Mouse (Mus musculus) mouse trophoblast stem cell (cell line): ENCODE data around the gene Hmox1.

Experiments
- in situ Hi-C, 2 experiments: fragments of 300-500 bp; cut with MseI, MboI; formaldehyde crosslinking; loops; 2 replicates in 1 of 2; 3 replicates in 1 of 2; pipeline ENCODE4 v1.15.1; 2025

Gene Hmox1

GRCm38 (mm10) chr8:75093399-75094156 lies at the start of gene Hmox1:
Gene Hmox1 (plus strand): TSS chr8:75093621.
- in situ Hi-C loops: no loop called here

DNA sequence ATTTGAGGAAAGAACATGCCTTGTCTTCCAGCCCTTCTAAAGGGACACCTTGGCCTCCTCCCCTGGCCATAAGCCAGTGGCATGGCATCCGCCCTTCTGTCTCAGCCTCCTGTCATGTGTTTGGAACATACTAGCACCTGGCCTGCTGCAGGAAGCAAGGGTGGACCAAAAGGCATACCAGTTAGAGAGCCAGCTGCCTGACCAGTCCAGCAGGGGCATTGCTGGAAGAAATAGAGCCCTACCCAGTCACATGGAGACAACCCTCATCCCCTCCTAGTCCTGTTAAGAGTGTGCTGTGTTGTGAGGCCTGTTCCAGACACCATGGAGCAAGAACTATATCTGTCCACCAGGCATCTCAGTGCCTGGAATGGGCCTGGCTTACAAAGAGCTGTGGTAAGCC lies 47.1 kb upstream of the Hmox1 start:
- in situ Hi-C loops: no loop called here

GRCm38 (mm10) chr8:75047784-75048183 lies 45.6 kb upstream of the Hmox1 start:
- in situ Hi-C loops: no loop called here

GRCm38 (mm10) chr8:75053342-75053741 lies 40.1 kb upstream of the Hmox1 start:
- in situ Hi-C loops: no loop called here

- in situ Hi-C loops: no loop called here
Observed at GRCm38 (mm10) chr8:75055673-75056072, 37.7 kb upstream of the Hmox1 start.

DNA sequence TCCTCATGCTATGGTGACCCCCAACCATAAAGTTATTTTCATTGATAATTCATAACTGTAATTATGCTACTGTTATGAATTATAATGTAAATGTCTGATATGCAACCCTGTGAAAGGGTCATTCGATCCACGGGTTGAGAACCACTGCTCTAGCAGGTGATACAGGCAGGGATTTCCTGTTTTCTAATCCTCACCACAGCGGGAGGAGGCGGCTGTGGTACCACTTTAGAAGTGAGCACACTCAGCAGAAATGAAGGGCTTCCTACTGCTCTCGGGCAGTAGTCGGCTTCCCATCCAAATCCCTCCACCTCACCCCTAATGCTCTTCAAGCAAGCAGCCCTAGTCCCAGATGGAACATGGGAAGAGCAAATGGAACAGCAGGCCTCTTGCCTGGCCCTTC lies 33.4 kb upstream of the Hmox1 start:
- in situ Hi-C loops: no loop called here

DNA sequence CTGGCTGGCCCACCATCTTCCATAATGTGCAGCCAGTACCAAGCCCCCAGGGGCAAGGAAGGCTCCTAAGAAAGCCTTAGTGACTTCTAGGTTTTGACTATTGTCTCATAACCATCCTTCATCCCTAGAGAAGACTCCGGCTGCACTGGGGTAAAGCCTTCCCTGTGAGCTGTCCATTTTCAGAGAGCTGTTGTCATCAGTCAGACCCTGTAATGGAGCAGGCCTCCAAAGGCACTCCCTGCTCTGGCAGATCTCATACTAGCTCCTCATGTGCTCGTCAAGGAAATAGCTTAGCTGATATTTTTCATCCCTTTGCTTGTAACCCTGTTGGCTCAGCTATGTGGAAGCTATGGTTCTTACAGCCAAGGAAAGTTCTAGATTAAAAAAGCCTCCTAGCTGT lies 32.6 kb upstream of the Hmox1 start:
- in situ Hi-C loops: no loop called here

GRCm38 (mm10) chr8:75063290-75063689 lies 30.1 kb upstream of the Hmox1 start:
- in situ Hi-C loops: no loop called here

GRCm38 (mm10) chr8:75064790-75065189 lies 28.6 kb upstream of the Hmox1 start:
- in situ Hi-C loops: no loop called here

GRCm38 (mm10) chr8:75067287-75067686 lies 26.1 kb upstream of the Hmox1 start:
- in situ Hi-C loops: no loop called here

DNA sequence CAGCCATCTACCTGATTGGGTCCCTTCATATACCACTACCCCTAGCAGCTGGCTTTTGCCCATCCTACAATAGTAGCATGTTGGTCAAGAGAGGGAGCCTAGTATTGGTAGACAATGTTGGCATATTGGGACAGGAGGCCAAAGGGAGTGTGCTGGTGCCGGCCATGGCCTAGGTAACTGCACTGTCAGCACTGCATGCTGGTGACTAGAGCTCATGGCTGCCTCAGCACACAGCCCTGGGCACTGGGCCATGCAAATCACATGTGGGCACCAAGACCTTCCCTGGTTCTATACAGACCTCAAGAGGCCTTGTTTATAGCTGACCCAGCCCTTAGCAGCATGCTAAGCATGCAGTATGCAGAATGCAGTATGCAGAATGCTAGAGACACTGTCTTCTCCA lies 23.1 kb upstream of the Hmox1 start:
- in situ Hi-C loops: loop anchor here in 1 of 2 experiments (5.0 kb wide), 1 partner anchor 37 kb away; the partner anchor contains the start of gene Mcm5

DNA sequence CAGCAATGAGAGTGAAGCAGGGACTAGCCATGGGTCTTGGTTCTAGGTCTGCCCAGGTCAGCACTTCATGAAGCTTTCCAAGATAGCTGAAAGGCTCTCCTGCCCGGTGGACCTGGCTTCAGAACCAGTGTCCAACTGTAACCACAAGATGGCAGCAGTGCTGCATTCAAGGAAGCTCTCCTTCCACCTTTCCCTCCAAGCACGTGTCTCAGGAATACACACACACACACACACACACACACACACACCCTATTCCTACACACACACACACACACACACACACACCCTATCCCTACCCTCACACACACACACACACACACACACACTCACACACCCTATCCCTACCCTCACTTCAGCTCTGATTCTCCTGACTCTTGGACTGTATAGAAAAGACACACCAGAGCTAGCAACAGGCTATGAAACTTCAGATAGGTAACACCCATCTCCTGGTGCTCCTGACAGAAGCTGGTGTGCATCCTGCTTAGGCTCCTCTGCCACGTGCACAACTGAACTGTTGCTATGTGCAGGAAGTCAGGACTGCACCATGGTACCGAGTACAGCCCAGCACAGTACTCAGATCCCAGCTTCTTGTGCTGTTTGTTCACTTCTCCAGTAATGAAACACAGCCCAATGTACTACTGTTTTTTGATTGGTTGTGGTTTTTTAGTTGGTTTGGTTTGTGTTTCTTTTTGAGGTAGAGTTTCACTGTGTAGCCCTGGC lies 21.6 kb upstream of the Hmox1 start:
- in situ Hi-C loops: loop anchor here in 1 of 2 experiments (5.0 kb wide), 1 partner anchor 36 kb away; the partner anchor contains the start of gene Mcm5

- in situ Hi-C loops: loop anchor here in 1 of 2 experiments (5.0 kb wide), 1 partner anchor 32 kb away; the partner anchor contains the start of gene Mcm5
Observed at GRCm38 (mm10) chr8:75074876-75075275, 18.5 kb upstream of the Hmox1 start.

DNA sequence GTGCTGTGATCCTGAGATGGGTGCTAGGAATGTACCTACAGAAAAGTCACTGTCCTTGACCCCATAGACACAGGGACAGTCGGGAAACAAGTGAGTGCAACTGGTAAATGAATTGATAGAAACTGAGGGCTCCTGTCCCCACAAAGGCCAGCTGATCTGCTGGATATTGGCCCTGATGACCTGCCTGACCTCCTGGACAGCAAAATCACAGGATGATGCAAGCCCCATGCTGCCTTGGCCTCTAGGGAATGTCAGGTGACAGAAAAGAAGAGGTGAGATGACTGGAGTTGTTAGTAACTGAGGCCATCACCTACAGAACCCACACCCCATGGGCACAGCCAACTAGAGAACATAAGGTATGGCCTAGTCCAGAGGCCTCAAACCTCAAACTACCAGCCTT lies 15.2 kb upstream of the Hmox1 start:
- in situ Hi-C loops: no loop called here

GRCm38 (mm10) chr8:75078851-75079250 lies 14.6 kb upstream of the Hmox1 start:
- in situ Hi-C loops: no loop called here

- in situ Hi-C loops: no loop called here
Observed at GRCm38 (mm10) chr8:75081364-75082040, 11.9 kb upstream of the Hmox1 start.

GRCm38 (mm10) chr8:75082181-75082805 lies 11.1 kb upstream of the Hmox1 start:
- in situ Hi-C loops: no loop called here

GRCm38 (mm10) chr8:75083846-75084245 lies 9.6 kb upstream of the Hmox1 start:
- in situ Hi-C loops: no loop called here

GRCm38 (mm10) chr8:75084382-75085064 lies 8.9 kb upstream of the Hmox1 start:
- in situ Hi-C loops: no loop called here

- in situ Hi-C loops: no loop called here
Observed at GRCm38 (mm10) chr8:75086002-75086401, 7.4 kb upstream of the Hmox1 start.

- in situ Hi-C loops: no loop called here
Observed at GRCm38 (mm10) chr8:75087127-75087526, 6.3 kb upstream of the Hmox1 start.
